Mouse (Mus musculus) liver, embryonic 14.5 days (tissue): ENCODE measurements around the gene Selplg. TPM values are rescaled to one million over a fixed set of nuclear protein-coding genes. Genes with fewer than 3 reads are reported as not detected.

Experiments
- ATAC-seq: fragments of 200-750 bp; cut with Nextera tagmentation; 2 replicates; pipeline ENCODE4 v1.8.0; 2017; ENCODE audit warnings: moderate number of reproducible peaks, mild to moderate bottlenecking, moderate library complexity; ENCODE audit not compliant: insufficient read depth
- DNase-seq, 3 experiments: peaks; one replicate each; pipeline ENCODE4 v3.0.0-alpha.2; 2012 to 2013; ENCODE audit warnings: low read depth in 3 of 3, low spot score in 3 of 3
- H3K27ac ChIP-seq: fragments of 300-500 bp; sonication (generic); 2 replicates; pipeline ENCODE4 v1.5.1; 2014; ENCODE audit warnings: moderate library complexity, mild to moderate bottlenecking, control low read depth, inconsistent platforms
- H3K27me3 ChIP-seq: fragments of 300-500 bp; sonication (generic); 2 replicates; pipeline ENCODE4 v1.6.1; 2014; ENCODE audit warnings: mild to moderate bottlenecking, low read length, moderate library complexity; ENCODE audit not compliant: control insufficient read depth, insufficient read depth
- H3K36me3 ChIP-seq: fragments of 300-500 bp; sonication (generic); replicated peaks from 2 replicates; pipeline ENCODE4 v1.6.1; 2014; ENCODE audit warnings: low read depth; ENCODE audit not compliant: control insufficient read depth, insufficient read depth
- H3K4me1 ChIP-seq, 2 experiments: fragments of 200-500 bp in 1 of 2; fragments of 300-500 bp in 1 of 2; sonication (generic) in 1 of 2; replicated peaks; 2 replicates each; pipeline ENCODE4 v1.6.1; 2012 to 2014; ENCODE audit warnings: antibody characterized with exemption in 1 of 2, inconsistent platforms in 1 of 2, low read length in 1 of 2; ENCODE audit not compliant: control insufficient read depth in 2 of 2, insufficient read depth in 2 of 2
- H3K4me2 ChIP-seq: fragments of 300-500 bp; sonication (generic); 2 replicates; pipeline ENCODE4 v1.6.1; 2014; ENCODE audit warnings: low read depth, mild to moderate bottlenecking, control low read depth, moderate library complexity
- H3K4me3 ChIP-seq, 2 experiments: fragments of 200-500 bp in 1 of 2; fragments of 300-500 bp in 1 of 2; sonication (generic) in 1 of 2; 2 replicates each; pipeline ENCODE4 v1.5.1; 2012 to 2014; ENCODE audit warnings: low read depth in 2 of 2, low read length in 2 of 2, mild to moderate bottlenecking in 2 of 2, control low read depth in 1 of 2, inconsistent platforms in 1 of 2, moderate library complexity in 1 of 2; ENCODE audit not compliant: insufficient read depth in 1 of 2
- H3K9ac ChIP-seq: fragments of 300-500 bp; sonication (generic); replicated peaks from 2 replicates; pipeline ENCODE4 v1.6.1; 2014; ENCODE audit warnings: mild to moderate bottlenecking, control low read depth, moderate library complexity
- H3K9me3 ChIP-seq: fragments of 300-500 bp; sonication (generic); 2 replicates; pipeline ENCODE4 v1.6.1; 2016; ENCODE audit warnings: low read length, mixed read lengths; ENCODE audit not compliant: control insufficient read depth
- CTCF ChIP-seq: IDR thresholded peaks from 2 replicates; pipeline ENCODE4 v1.5.1; 2016; ENCODE audit warnings: antibody characterized with exemption, low read depth, control low read depth
- EP300 ChIP-seq: IDR thresholded peaks from 2 replicates; pipeline ENCODE4 v1.6.1; 2016; ENCODE audit warnings: antibody characterized with exemption, low read depth
- WGBS: fragments of 180-500 bp; shearing (Covaris S2); extraction: QIAGEN DNeasy Blood & Tissue Kit; methylation state at CpG from one replicate; pipeline ENCODE4 v1.1.7; 2014; ENCODE audit not compliant: insufficient replicate concordance; 5-methylcytosine and 5-hydroxymethylcytosine counted together
- polyA plus RNA-seq, 2 experiments: library from polyadenylated mRNA; depleted of rRNA in 1 of 2; stranded (reverse) in 1 of 2; unstranded in 1 of 2; fragments of >200 nt; fragmentation: Nextera tagmentation in 1 of 2; extraction: Ambion mirVana in 1 of 2; gene quantifications; 2 replicates each; pipeline versions ENCODE4 v1.2.1 to v1.2.3; 2012 to 2014

Gene Selplg
- polyA plus RNA-seq, 2 experiments, result 8.8 to 12.5 TPM

DNA sequence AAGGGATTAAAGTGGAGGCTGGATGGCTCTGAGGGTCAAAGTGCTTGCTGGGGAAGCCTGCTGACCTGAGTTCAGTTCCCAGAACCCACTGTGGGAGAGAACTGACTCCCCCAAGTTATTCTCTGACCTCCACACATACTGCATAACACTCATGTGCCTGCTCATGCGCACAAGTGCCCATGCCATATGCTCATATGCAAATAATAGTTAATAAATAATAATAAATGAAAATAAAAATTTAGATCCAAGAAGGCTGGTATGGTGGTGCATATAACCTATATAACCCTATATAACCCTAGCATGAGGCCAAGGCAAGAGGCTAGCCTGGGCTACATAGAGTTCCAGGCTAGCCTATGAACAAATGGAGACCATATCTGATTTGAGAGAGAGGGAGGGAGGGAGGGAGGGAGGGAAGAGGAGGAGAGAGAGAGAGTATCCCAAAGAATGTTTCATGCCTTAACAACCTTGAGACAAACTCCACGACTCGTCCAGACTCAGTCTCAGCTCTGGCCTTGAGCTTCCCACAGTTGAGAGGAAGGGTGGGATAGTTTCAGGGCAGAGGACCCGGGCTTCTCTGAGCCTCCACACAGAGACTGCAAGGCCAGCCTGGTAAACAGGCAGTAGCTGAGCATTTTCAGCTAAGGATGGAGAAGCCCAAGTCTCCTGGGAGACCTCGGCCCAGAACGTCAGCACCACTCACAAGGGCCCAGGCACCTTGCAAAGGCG, 2.7 kb downstream of the Selplg start:
- DNase-seq, result no peak
- Histone ChIP-seq H3K4me3 (peak overlapping the region; percentile 19 to 38), H3K9me3 (no peaks in the 10 kb centered on the region), H3K9ac (peak overlapping the region; percentile 51), H3K27me3 (no peaks in the 10 kb centered on the region), H3K4me2 (peak overlapping the region; percentile 51), H3K36me3 (no peaks in the 10 kb centered on the region), H3K27ac (peak overlapping the region; percentile 13; the same call in 1 of the 2 replicates), H3K4me1 (peaks cover 3 to 21% of the 10 kb centered on the region in 2 experiments; a peak in 3 of 4 replicates)
- 23% methylated on average over 7 of the region's 7 CpGs for WGBS
- peak; percentile 29 for ATAC-seq
- TF ChIP-seq CTCF (no peak), EP300 (no peak)

DNA sequence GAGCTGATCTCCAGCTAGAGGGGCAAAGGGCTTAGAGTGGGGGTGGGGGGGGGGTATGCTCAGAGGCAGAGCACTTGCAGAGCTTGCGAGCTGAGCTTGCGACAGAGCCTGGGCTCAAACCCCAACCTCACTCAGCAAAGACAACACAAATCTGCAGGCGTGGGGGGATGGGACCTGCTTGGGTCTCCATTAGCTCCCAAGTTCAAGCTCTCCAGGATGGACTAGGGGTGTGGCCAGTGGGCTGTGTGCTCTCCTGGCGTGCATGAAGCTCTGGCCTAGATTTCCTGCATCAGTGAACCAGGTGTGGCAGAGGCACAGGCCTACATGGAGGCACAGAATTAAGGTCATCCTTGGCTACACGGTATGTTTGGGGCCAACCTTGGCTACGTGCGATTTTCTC, 4.0 kb downstream of the Selplg start:
- H3K36me3 ChIP-seq, result no peaks in the 10 kb centered on the region
- H3K27ac ChIP-seq, result no peak overlapping the region
- no peak overlapping the region for H3K4me3 ChIP-seq
- peaks cover 3 to 23% of the 10 kb centered on the region in 2 experiments; a peak in 3 of 4 replicates for H3K4me1 ChIP-seq
- no peak for TF ChIP-seq CTCF
- no peak for TF ChIP-seq EP300
- WGBS, result 51% methylated on average over 7 of the region's 7 CpGs
- no peaks in the 10 kb centered on the region for H3K9me3 ChIP-seq
- H3K9ac ChIP-seq, result no peak overlapping the region
- ATAC-seq, result no peak
- H3K27me3 ChIP-seq, result no peaks in the 10 kb centered on the region
- no peak for DNase-seq
- H3K4me2 ChIP-seq, result no peak overlapping the region

DNA sequence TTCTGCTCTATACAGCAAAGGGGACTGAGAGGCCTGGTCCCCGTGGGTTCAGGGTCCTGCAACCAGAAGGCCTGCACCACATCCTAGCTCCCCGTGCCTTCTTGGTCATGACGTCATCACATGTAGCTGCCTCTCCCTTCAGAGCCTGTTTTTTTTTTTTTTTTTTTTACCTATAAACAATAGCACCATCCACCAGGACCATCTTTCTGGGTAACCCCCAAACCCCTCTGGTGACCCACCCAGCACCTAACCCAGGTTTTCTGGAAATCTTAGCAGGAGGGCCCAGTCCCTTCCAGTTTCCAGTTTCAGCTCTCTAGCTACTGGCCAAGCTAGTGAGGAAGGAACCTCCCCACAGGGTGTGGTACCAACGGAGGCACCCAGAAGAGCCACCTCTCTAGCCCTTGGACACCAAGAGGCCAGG, 4.4 kb downstream of the Selplg start:
- no peaks in the 10 kb centered on the region for H3K27me3 ChIP-seq
- no peak overlapping the region for H3K4me3 ChIP-seq
- H3K4me2 ChIP-seq, result no peak overlapping the region
- WGBS, result 32% methylated on average over 4 of the region's 4 CpGs
- H3K4me1 ChIP-seq, result peaks cover 3 to 23% of the 10 kb centered on the region in 2 experiments; a peak in 3 of 4 replicates
- no peak overlapping the region for H3K9ac ChIP-seq
- no peaks in the 10 kb centered on the region for H3K36me3 ChIP-seq
- TF ChIP-seq CTCF (no peak), EP300 (no peak)
- ATAC-seq (no peak), DNase-seq (no peak)
- no peaks in the 10 kb centered on the region for H3K9me3 ChIP-seq
- H3K27ac ChIP-seq, result no peak overlapping the region

DNA sequence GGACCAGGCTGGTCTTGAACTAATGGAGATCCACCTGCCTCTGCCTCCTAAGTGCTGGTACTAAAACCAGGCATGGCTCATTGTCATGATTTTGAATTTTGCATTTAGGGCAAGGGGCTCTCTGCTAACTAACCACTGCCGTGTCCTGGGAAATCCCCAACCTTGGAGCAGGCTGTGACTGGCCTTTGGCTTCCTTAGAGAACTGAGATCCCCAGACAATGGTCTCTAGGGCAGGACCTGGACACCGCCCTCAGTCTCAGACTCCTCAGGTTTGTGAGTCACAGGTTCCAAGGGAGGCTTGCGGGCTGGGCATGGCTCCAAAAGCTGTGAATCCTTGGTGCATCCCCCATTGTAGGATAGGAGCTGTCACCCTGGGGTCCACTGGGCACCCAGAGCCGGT, 5.8 kb downstream of the Selplg start:
- ATAC-seq (no peak), DNase-seq (no peak)
- H3K4me1 ChIP-seq, result peaks cover 3 to 23% of the 10 kb centered on the region in 2 experiments; a peak in 3 of 4 replicates
- no peaks in the 10 kb centered on the region for H3K9me3 ChIP-seq
- no peak for TF ChIP-seq CTCF
- TF ChIP-seq EP300, result no peak
- no peaks in the 10 kb centered on the region for H3K36me3 ChIP-seq
- H3K27ac ChIP-seq, result no peak overlapping the region
- H3K4me3 ChIP-seq, result no peak overlapping the region
- no peak overlapping the region for H3K9ac ChIP-seq
- 87% methylated on average over 4 of the region's 4 CpGs for WGBS
- H3K27me3 ChIP-seq, result no peaks in the 10 kb centered on the region
- H3K4me2 ChIP-seq, result no peak overlapping the region

DNA sequence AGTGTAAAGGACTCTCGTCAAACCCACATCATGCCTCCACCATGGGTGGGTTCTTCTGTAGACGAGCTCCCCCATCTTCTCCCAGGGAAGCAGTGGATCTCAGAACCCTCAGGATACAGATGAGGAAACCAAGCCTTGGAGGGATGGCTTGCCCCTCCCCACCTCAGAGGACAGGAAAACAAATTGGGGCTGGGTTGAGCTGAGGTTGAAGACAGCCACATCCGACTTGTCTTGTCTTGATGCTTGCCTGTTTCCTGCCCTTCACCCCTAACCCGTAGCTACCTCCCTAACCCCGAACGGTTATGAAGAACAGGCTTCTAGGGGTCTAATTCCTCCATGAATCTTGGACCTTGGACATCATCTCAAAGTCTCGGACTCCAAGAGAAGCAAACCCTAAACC, 6.9 kb downstream of the Selplg start:
- H3K4me3 ChIP-seq, result no peak overlapping the region
- no peak overlapping the region for H3K4me2 ChIP-seq
- 30% methylated on average over 7 of the region's 7 CpGs for WGBS
- peaks cover 2 to 19% of the 10 kb centered on the region in 2 experiments; a peak in 3 of 4 replicates for H3K4me1 ChIP-seq
- no peak overlapping the region for H3K27ac ChIP-seq
- no peaks in the 10 kb centered on the region for H3K9me3 ChIP-seq
- ATAC-seq (no peak), DNase-seq (no peak)
- no peaks in the 10 kb centered on the region for H3K27me3 ChIP-seq
- TF ChIP-seq CTCF (no peak), EP300 (no peak)
- no peak overlapping the region for H3K9ac ChIP-seq
- no peaks in the 10 kb centered on the region for H3K36me3 ChIP-seq
